Mouse (Mus musculus) spleen, postnatal 36 days (tissue): ENCODE data around the gene Hes3.

ENCODE experiments used
- DNase-seq, 2 experiments: peaks; one replicate each; pipeline ENCODE4 v3.0.0; 2022; ENCODE audit warnings: low spot score in 2 of 2, mixed read lengths in 1 of 2

Hes3 gene

GRCm38 (mm10) chr4:152305991-152306390 lies 14.5 kb upstream of the Hes3 start:
- DNase-seq, result no peak

DNA sequence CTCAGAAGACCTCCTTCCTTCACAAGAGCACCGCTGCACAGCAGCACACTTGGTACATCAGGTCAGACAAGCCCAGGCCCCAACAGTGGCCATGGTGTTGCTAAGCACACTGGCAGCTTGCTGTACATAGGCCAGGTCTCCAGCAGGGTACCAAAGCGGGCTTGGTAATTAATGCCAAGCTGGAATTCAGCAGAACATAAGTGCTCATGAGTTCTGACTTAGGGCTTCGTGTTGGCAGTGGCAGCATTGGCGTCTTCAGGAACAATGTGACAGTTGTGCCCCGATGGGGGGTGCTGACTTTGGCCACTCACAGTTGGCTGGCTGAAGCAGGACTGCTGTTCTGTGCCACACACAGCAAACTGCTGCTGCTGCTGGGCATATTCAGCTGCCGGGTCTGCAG lies 13.2 kb upstream of the Hes3 start:
- no peak for DNase-seq

- no peak for DNase-seq
Observed at GRCm38 (mm10) chr4:152303172-152303571, 11.7 kb upstream of the Hes3 start.

GRCm38 (mm10) chr4:152302012-152302411 lies 10.6 kb upstream of the Hes3 start:
- DNase-seq, result no peak

DNA sequence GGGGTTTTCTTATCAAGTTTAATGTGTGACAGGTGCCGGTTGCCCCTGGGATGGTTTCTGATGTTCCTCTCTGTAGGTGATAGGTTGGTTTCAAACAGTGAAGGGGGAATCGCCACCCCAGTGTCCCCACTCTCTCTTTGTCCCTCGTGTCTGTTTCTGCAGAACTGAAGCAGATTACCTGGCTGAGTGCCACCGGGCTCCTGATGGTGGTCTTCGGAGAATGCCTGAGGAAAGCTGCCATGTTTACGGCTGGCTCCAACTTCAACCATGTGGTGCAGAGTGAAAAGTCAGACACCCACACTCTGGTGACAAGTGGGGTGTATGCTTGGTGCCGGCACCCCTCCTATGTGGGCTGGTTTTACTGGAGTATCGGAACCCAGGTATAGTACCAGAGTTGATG lies 8.9 kb upstream of the Hes3 start:
- DNase-seq, result no peak

DNA sequence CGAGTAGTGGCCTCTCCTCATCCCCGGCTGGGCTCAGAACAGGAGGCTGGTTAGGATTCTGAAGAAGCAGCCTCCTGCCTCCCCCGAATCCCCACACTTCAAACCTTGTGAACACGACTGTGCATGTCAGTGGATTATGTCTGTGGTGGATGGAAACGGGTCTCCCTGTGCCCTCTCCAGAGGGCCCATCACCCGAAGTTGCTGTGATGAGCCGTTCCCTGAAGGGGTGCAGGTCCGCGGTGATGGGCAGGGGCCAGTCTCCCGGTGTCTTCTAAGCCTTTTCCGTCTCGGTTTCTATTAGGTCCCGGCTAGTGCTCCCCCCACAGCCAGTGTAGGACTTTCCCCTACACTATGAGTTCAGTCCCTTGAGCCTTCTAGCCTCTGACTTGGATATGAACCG lies 7.4 kb upstream of the Hes3 start:
- no peak for DNase-seq

DNA sequence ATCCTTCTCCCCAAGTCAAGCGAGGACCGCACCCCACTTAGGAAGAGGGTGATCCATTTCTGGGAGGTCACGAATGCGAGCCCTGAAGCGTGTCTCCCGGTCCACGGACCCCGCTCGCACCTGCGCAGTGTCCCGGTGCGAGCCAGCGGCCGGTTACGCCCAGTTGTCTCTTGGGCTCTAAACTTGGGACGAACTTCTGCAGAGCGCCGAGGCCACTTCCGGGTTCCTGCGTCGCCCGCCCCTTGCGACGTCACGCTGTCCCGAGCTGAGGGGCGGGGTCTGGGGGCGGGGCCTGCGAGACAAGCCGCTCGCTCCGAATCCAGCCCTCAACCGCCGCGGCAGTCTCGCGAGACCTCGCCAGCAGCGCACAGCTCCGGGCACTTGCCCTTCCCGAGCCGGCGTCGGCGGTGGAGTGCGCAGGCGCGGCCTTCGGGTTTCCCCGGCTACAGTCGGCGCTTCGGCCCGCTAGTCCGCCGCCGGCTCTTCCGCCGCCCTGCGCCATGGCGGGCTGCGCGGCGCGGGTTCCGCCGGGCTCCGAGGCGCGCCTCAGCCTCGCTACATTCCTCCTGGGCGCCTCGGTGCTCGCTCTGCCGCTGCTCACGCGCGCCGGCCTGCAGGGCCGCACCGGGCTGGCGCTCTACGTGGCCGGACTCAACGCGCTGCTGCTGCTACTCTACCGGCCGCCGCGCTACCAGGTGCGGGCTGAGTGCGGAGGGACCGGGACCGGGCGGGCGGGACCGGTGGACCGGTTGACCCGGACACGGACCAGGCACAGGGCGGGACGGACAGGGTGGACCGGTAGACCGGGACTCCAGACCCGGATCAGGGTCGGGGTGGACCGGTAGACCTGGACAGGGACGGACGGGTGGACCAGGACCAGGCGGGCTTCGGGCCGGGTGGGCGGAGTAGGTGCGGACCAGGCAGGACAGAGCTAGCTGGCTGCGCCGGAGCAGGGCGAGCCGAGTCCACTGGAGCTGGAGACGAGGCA lies 5.7 kb upstream of the Hes3 start, which contains the start of gene Icmt:
TSS of gene Icmt (plus strand) at position 354 of the 988 bp plus-strand sequence.
- DNase-seq, result peak; percentile 100

- no peak for DNase-seq
Observed at GRCm38 (mm10) chr4:152296371-152296770, 4.9 kb upstream of the Hes3 start.

DNA sequence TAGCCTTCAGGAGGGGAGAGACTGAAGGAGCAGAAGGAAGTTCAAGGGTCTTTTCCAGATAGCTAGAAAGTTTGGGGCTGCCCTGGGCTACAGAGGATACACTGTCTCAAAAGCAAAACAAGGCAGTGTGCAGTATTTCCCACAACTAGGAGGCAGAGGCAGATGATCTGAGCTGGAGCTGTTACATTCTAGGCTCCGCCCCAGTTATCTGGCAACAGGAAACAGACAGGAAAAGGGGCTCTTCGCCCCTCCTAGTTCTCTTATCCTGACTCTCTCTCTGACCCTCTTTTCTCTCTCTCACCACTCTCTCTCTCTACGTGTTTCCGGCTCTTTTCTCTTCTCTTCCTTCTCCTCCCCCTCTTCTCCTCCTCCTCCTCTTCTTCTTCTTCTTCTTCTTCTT lies 4.5 kb upstream of the Hes3 start:
- no peak for DNase-seq

DNA sequence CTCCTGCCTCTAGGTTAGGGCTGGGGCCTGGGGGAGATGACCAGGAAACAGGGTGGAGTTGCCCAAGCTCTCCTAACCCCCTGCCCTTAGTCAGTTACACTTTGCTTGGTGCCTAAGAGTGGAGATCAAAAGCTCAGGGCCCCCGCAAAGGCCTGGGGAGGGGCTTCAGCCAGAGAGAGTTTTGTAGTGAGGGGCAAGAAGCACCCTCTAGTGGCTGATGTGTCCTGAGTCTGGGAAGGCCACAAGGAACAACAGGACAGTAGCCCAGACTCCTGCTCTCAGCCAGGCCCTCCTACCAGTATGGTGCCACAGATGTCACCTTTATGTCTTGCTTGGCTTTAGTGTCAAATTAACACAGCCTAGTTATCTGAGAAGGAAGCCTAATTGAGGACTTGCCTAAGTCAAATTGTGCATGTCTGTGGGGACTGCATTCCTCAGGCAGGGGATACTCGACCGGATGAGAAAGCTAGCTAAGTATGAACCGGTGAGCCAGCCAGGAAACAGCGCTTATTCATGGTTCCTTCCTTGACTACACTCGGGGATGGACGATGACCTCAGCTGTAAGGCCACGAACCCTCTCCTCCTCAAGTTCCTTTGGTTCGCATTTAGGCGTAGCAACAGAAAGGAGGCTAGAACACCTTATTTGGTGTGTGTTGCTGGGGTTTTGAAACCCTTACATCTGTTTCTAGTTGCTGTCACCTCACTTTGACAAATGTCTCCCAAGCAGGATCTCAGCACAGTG lies 2.9 kb upstream of the Hes3 start:
- DNase-seq, result no peak

DNA sequence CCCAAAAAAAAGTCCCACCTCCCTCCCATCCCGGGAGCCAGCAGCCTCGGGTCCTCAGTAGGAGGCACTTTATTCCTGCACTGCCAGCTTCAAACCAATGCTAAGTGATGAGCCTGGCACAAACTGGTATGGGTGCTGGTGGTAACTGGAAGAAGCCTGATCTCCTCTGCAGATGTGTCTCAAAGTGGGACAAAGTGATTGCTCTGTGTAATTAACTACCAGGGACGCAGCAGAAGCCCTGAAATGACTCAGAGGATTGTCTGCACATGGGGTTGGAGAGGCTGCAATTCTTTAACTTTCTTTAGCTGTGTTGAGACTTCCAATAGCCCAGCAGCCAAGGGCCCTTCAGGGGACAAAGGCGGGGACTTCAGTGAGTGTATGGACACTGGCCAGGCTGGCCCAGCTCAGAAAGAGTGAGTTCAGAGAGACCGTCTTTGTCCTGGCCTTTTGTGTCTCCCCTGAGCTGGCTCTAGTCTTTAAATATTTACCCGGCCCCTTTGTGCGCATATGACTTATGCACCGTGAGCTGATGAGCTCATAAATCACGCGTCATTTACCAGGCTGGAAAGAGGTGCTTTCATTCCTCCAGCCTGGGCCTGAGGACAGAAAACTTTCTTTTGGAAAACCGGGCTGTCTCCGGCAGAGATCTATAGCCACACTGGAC lies 772 bp upstream of the Hes3 start:
- DNase-seq, result no peak

GRCm38 (mm10) chr4:152290991-152291390 lies 471 bp downstream of the Hes3 start:
- no peak for DNase-seq

DNA sequence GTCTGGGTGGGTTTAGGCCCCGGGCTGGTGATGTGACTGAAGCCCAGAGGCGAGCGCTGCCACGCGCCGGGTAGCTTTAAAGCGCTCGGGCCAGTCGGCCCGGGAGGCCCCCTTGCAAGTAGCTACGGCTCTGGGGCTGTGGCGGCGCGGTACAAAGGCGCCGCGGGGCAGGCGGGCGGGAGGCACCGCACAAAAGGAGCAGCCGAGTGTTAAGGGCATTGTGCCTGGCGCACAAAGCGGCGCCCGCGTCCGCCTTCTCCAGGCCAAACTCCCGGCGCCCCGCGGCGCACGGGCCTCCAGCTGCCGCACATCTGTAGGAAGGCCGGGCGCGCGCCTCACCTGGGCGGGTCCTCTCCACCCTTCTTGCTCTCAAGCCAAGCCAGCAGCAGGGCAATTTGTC lies 1.1 kb downstream of the Hes3 start:
- no peak for DNase-seq

DNA sequence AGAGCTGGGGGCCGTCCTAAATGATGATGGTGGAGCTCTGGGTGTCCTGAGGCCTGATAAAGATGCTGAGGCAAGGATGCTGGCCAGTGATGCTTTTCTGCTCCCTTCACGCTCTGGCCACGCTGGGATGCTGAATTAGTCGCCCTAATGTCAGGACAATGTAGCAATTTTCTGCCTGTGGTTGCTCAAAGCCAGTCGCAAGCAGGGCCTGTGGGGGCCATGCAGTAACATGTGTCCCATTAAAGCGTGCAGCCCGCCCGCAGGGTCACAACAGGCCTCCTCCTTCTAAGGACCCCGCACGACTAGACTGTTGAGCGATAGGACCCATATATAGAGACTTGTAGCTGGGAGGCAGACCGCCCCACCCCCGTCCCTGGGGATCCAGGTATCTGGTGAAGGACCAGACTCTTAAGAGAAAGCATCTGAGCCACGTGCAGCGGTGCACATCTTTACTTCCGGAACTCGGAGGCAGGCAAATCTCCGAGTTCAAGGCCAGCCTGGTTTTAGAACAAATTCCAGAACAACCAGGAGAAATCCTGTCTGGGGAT lies 3.0 kb downstream of the Hes3 start:
- DNase-seq, result no peak

GRCm38 (mm10) chr4:152287317-152288120 lies 3.9 kb downstream of the Hes3 start:
- DNase-seq, result no peak

- peak; percentile 23 to 39 for DNase-seq
Observed at GRCm38 (mm10) chr4:152286887-152287286, 4.6 kb downstream of the Hes3 start.

- no peak for DNase-seq
Observed at GRCm38 (mm10) chr4:152286183-152286582, 5.3 kb downstream of the Hes3 start.

DNA sequence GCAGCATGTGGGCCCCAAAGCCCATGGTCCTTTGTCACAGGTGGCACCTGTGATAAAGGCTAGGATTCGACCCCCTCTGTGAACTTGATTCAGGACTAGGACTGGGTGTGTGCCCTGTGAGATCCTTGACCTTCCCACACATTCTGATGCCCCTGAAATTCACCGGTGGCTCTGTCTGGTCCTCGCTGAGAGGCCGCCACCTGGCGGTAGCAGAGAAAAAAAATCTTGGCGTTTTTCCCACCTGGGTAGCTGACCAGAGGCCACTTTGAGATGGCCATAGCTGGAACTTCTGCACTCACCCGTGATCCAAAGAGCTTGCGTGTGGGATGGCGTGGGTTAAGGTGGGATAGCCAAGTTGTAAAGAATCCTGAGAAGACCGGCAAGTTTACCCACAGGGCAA lies 6.0 kb downstream of the Hes3 start:
- no peak for DNase-seq

DNA sequence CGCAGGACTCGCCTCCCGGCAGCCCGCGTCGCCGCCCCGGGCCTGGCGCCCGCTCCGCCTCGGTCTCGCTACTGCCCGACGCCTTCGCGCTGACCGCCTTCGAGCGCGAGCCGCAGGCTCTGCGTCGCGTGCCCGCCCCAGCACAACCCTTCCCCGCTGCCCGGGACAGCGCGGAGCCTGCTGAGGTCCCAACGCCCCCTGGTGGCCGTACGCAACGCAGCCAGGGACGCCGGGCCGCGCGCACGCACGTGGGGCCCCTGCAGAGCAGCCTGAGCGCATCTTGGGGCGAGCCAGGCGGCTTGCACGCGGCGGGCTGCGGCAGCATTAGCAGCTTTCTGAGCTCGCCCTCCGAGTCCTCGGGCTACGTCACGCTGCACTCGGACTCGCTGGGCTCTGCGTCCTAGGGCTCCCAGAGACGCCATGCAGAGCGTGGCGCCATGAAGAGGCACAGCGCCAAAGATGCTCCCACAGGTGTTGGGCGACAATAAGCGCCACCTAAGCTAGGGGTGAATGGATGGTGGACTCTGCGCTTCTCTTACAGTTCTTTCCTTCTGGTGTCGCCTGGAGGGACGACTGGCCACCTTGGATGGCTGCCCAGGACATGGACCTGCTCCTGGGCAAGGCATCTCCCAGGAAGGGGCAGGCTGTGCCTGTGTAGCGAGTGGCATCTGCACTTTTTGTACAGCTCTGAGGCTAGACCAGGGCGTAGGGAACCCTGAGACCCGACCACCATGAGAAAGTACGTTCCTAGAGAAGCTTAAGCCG lies 8.1 kb downstream of the Hes3 start:
- peak; percentile 68 to 69 for DNase-seq

DNA sequence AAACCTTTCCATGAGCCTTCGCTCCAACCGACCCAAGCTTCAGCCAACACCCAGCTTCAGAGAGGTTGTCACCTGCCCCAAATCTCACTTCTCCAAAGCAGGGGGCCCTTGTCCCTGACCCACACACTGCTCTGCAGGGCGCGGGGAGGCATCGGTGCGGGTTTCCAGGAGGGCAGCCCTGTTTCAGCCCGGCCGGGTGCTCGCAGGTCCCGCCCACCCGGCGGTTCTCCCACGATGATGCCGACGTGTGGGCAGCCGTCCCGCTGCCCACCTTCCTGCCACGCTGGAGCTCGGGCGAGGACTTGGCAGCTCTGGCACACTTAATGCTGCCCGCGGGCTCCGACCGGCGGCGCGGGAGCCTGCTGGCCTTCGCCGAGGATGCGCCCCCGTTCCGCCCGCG lies 8.7 kb downstream of the Hes3 start:
- DNase-seq, result no peak
